Mouse (Mus musculus) thymus, adult 2 months (tissue): Measurements from ENCODE around the gene D430042O09Rik.

Source experiments
- CTCF ChIP-seq: fragments of 200-500 bp; IDR thresholded peaks from 2 replicates; pipeline ENCODE4 v1.5.1; 2012; ENCODE audit warnings: mild to moderate bottlenecking, control low read depth, low read length, moderate library complexity, borderline replicate concordance; ENCODE audit not compliant: control insufficient read depth, poor library complexity, insufficient read depth; ENCODE audit errors: extremely low read depth
- POLR2A ChIP-seq: fragments of 200-500 bp; IDR thresholded peaks from 2 replicates; pipeline ENCODE4 v1.6.1; 2012; ENCODE audit warnings: mild to moderate bottlenecking, low read length, control low read depth, moderate library complexity; ENCODE audit not compliant: control insufficient read depth, poor library complexity, insufficient read depth; ENCODE audit errors: extremely low read depth

- no peak for TF ChIP-seq POLR2A
- no peak for TF ChIP-seq CTCF
Observed at GRCm38 (mm10) chr7:125786105-125786504, 78.4 kb downstream of the D430042O09Rik start.
